Mouse (Mus musculus): ENCODE measurements around the gene Rer1. TPM values are rescaled to one million over a fixed set of nuclear protein-coding genes. Genes with fewer than 3 reads are reported as not detected.
A peak's percentile ranks its signal among the peaks of the same experiment; 100 is the strongest.

Rer1 gene
- polyA plus RNA-seq, 1 experiment, result 111 TPM

- 67% methylated on average over 10 of the region's 10 CpGs for WGBS
- TF ChIP-seq POLR2A (IDR thresholded peaks at IDR 0.05; ENCODE audit: control insufficient read depth, extremely low read depth, insufficient read depth, low read length, poor library complexity), result no peak
- 0 out of 2 replicates have a peak, but pooled peaks have one; percentile 62 for TF ChIP-seq CTCF (IDR thresholded peaks at IDR 0.05; ENCODE audit: borderline replicate concordance, control insufficient read depth, extremely low read depth, insufficient read depth, low read length, poor library complexity)
- H3K4me3 ChIP-seq (ENCODE audit: control insufficient read depth, insufficient read depth, low read length), result no peak overlapping the region
- peaks cover 32% of the 10 kb centered on the region for H3K4me1 ChIP-seq (replicated peaks; ENCODE audit: control insufficient read depth, insufficient read depth, low read length)
- no peaks in the 10 kb centered on the region for H3K27me3 ChIP-seq (ENCODE audit: control insufficient read depth, insufficient read depth, low read length)
- DNase-seq, result peak; percentile 70
- no peak overlapping the region for H3K27ac ChIP-seq (ENCODE audit: control insufficient read depth, insufficient read depth, low read length)
- no peaks in the 10 kb centered on the region for H3K36me3 ChIP-seq (ENCODE audit: control insufficient read depth, insufficient read depth, low read length)
Observed at GRCm38 (mm10) chr4:155129132-155129917, 43.1 kb upstream of the Rer1 start.

GRCm38 (mm10) chr4:155128411-155128810 is 42.2 kb upstream of the Rer1 start:
- WGBS, result 97% methylated on average over 15 of the region's 15 CpGs
- Histone ChIP-seq H3K27ac (ENCODE audit: control insufficient read depth, insufficient read depth, low read length) (no peak overlapping the region), H3K4me1 (replicated peaks; ENCODE audit: control insufficient read depth, insufficient read depth, low read length) (peaks cover 32% of the 10 kb centered on the region)

GRCm38 (mm10) chr4:155126602-155127372 is 40.6 kb upstream of the Rer1 start:
- WGBS, result 45% methylated on average over 7 of the region's 7 CpGs
- H3K36me3 ChIP-seq (ENCODE audit: control insufficient read depth, insufficient read depth, low read length), result no peaks in the 10 kb centered on the region
- peaks cover 32% of the 10 kb centered on the region for H3K4me1 ChIP-seq (replicated peaks; ENCODE audit: control insufficient read depth, insufficient read depth, low read length)
- no peaks in the 10 kb centered on the region for H3K27me3 ChIP-seq (ENCODE audit: control insufficient read depth, insufficient read depth, low read length)
- TF ChIP-seq POLR2A (IDR thresholded peaks at IDR 0.05; ENCODE audit: control insufficient read depth, extremely low read depth, insufficient read depth, low read length, poor library complexity), result no peak
- 0 out of 2 replicates have a peak, but pooled peaks have one; percentile 10 for TF ChIP-seq CTCF (IDR thresholded peaks at IDR 0.05; ENCODE audit: borderline replicate concordance, control insufficient read depth, extremely low read depth, insufficient read depth, low read length, poor library complexity)
- H3K4me3 ChIP-seq (ENCODE audit: control insufficient read depth, insufficient read depth, low read length), result no peak overlapping the region
- peak; percentile 38 for DNase-seq
- no peak overlapping the region for H3K27ac ChIP-seq (ENCODE audit: control insufficient read depth, insufficient read depth, low read length)

More at GRCm38 (mm10) chr4:155128411-155128810, 42.2 kb upstream of the Rer1 start:
- Histone ChIP-seq H3K4me3 (ENCODE audit: control insufficient read depth, insufficient read depth, low read length) (no peak overlapping the region), H3K36me3 (ENCODE audit: control insufficient read depth, insufficient read depth, low read length) (no peaks in the 10 kb centered on the region), H3K27me3 (ENCODE audit: control insufficient read depth, insufficient read depth, low read length) (no peaks in the 10 kb centered on the region)
- TF ChIP-seq POLR2A (IDR thresholded peaks at IDR 0.05; ENCODE audit: control insufficient read depth, extremely low read depth, insufficient read depth, low read length, poor library complexity), result no peak
- DNase-seq, result no peak

GRCm38 (mm10) chr4:155126194-155126593 is 40.0 kb upstream of the Rer1 start:
- Histone ChIP-seq H3K4me1 (replicated peaks; ENCODE audit: control insufficient read depth, insufficient read depth, low read length) (peaks cover 32% of the 10 kb centered on the region), H3K27ac (ENCODE audit: control insufficient read depth, insufficient read depth, low read length) (no peak overlapping the region), H3K4me3 (ENCODE audit: control insufficient read depth, insufficient read depth, low read length) (no peak overlapping the region), H3K27me3 (ENCODE audit: control insufficient read depth, insufficient read depth, low read length) (no peaks in the 10 kb centered on the region), H3K36me3 (ENCODE audit: control insufficient read depth, insufficient read depth, low read length) (no peaks in the 10 kb centered on the region)
- 47% methylated on average over 5 of the region's 5 CpGs for WGBS
- TF ChIP-seq CTCF (IDR thresholded peaks at IDR 0.05; ENCODE audit: borderline replicate concordance, control insufficient read depth, extremely low read depth, insufficient read depth, low read length, poor library complexity) (no peak), POLR2A (IDR thresholded peaks at IDR 0.05; ENCODE audit: control insufficient read depth, extremely low read depth, insufficient read depth, low read length, poor library complexity) (no peak)
- DNase-seq, result no peak

- Histone ChIP-seq H3K36me3 (ENCODE audit: control insufficient read depth, insufficient read depth, low read length) (no peaks in the 10 kb centered on the region), H3K27me3 (ENCODE audit: control insufficient read depth, insufficient read depth, low read length) (no peaks in the 10 kb centered on the region), H3K4me1 (replicated peaks; ENCODE audit: control insufficient read depth, insufficient read depth, low read length) (peaks cover 30% of the 10 kb centered on the region), H3K4me3 (ENCODE audit: control insufficient read depth, insufficient read depth, low read length) (no peak overlapping the region), H3K27ac (ENCODE audit: control insufficient read depth, insufficient read depth, low read length) (no peak overlapping the region)
- DNase-seq, result no peak
- TF ChIP-seq CTCF (IDR thresholded peaks at IDR 0.05; ENCODE audit: borderline replicate concordance, control insufficient read depth, extremely low read depth, insufficient read depth, low read length, poor library complexity) (no peak), POLR2A (IDR thresholded peaks at IDR 0.05; ENCODE audit: control insufficient read depth, extremely low read depth, insufficient read depth, low read length, poor library complexity) (no peak)
- WGBS, result 52% methylated on average over 7 of the region's 7 CpGs
Observed at GRCm38 (mm10) chr4:155125310-155125709, 39.1 kb upstream of the Rer1 start.

- DNase-seq, result no peak
- TF ChIP-seq POLR2A (IDR thresholded peaks at IDR 0.05; ENCODE audit: control insufficient read depth, extremely low read depth, insufficient read depth, low read length, poor library complexity) (no peak), CTCF (IDR thresholded peaks at IDR 0.05; ENCODE audit: borderline replicate concordance, control insufficient read depth, extremely low read depth, insufficient read depth, low read length, poor library complexity) (no peak)
- H3K27me3 ChIP-seq (ENCODE audit: control insufficient read depth, insufficient read depth, low read length), result no peaks in the 10 kb centered on the region
- H3K36me3 ChIP-seq (ENCODE audit: control insufficient read depth, insufficient read depth, low read length), result no peaks in the 10 kb centered on the region
- H3K4me3 ChIP-seq (ENCODE audit: control insufficient read depth, insufficient read depth, low read length), result no peak overlapping the region
- H3K27ac ChIP-seq (ENCODE audit: control insufficient read depth, insufficient read depth, low read length), result no peak overlapping the region
- WGBS, result 95% methylated on average over 9 of the region's 9 CpGs
- peaks cover 17% of the 10 kb centered on the region for H3K4me1 ChIP-seq (replicated peaks; ENCODE audit: control insufficient read depth, insufficient read depth, low read length)
Observed at GRCm38 (mm10) chr4:155123868-155124534, 37.8 kb upstream of the Rer1 start.

All from thymus, adult 2 months (tissue).